Mouse (Mus musculus) heart, adult 2 months (tissue): Measurements from ENCODE around the gene Slc25a29.

Experiments
- EP300 ChIP-seq: fragments of 200-500 bp; IDR thresholded peaks from 2 replicates; pipeline ENCODE4 v1.6.1; 2011; ENCODE audit warnings: low read depth, low read length, control low read depth; ENCODE audit not compliant: insufficient read depth
- POLR2A ChIP-seq: fragments of 200-500 bp; IDR thresholded peaks from 2 replicates; pipeline ENCODE4 v1.6.1; 2011; ENCODE audit warnings: mild to moderate bottlenecking, low read depth, low read length, control low read depth; ENCODE audit not compliant: insufficient read depth

- TF ChIP-seq POLR2A (peak; percentile 47), EP300 (no peak)
Measured at GRCm38 (mm10) chr12:108792152-108792545, 43.5 kb downstream of the Slc25a29 start.
